Mouse (Mus musculus) heart, adult 9 months (tissue): ENCODE data around the gene Ces2a.

Experiments used
- DNase-seq, 2 experiments: peaks; one replicate each; pipeline ENCODE4 v3.0.0; 2022; ENCODE audit warnings: low spot score in 2 of 2

The Ces2a gene

DNA sequence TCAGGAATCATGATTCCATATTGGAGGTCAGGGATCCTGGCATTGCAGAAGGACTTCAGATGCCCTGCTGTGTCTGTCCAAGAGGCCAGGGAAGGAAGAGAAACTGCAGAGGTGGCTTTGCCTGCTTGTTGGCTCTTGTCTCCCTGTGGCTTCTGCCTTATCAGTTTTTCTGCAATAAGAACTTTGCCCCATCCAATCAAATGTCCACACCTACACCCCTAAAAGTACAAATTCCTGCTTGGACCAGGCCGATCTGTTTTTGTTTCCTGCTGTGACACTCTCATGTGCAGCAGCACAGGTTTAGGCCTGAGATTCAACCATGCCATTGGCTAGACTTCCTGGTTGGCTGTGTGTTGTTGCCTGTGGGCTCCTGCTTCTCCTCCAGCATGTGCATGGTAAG lies at the start of gene Ces2a:
Ces2a (plus strand) TSS at position 251 of the 400 bp plus-strand sequence.
- no peak for DNase-seq

- no peak for DNase-seq
These were observed 45.4 kb upstream of the Ces2a start for GRCm38 (mm10) chr8:104688433-104688832.

- DNase-seq = no peak
These were observed 35.2 kb upstream of the Ces2a start for GRCm38 (mm10) chr8:104698556-104698955.

GRCm38 (mm10) chr8:104701900-104702299 lies 31.9 kb upstream of the Ces2a start:
- no peak for DNase-seq

DNA sequence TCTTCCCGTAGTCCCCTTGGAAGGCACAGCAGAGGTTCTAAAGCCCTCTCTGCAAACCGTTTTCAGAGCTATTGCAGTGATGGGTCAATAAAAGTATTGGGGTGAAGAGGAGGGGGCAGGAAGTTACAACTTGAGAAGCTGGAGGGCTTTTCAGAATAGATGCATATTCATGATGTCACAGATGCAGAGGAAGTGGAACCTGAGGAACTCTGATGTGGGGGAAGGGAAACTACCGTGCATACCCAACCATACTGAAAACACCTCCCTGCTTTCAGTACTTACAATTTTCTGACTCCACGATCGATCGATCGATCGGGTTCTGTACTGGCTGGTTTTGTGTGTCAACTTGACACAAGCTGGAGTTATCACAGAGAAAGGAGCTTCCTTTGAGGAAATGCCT lies 12.6 kb upstream of the Ces2a start:
- DNase-seq = no peak

- no peak for DNase-seq
These were observed 2.4 kb upstream of the Ces2a start for GRCm38 (mm10) chr8:104731451-104731850.

DNA sequence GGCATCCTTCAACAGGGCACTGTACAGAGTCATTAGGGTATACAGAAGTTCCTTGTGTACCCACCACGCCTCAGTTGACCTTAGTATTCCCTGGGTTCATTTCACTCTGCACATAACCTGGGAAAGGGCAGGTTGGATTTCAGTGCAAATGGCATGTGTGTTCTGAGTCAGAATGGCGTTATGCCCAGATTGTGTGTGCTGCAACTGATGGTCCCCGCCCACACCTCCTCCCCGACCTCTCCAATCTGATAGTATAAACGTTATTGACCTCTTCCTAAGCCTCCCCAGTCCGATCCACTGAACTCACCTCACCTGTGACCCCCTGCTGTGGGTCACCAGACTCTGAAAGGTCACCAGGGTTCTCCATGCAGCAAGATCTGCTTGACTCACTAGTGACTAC lies 1.8 kb upstream of the Ces2a start:
- DNase-seq = no peak

- no peak for DNase-seq
These were observed 8.2 kb downstream of the Ces2a start for GRCm38 (mm10) chr8:104742039-104742438.

- DNase-seq = no peak
These were observed 9.6 kb downstream of the Ces2a start for GRCm38 (mm10) chr8:104743410-104743809.

DNA sequence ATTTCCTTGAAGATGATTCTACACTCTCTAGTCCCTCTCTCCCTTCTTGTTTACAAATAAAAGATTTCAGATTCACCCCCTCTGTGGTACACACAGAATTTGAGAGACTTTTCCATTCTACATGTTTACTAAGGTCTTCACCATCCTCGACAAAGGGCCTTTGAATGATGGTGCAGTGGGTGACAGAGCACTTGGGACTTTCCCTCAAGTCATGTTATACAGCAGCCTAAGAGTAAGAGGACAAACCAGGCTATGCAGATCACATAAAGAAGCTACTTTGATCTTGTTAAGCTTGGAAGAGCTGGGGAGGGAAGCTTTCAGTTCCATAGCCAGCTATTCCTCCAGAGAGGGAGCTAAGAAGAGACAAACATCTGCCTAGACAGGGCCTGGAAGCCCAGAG lies 19.0 kb downstream of the Ces2a start:
- no peak for DNase-seq

- no peak for DNase-seq
These were observed 23.8 kb downstream of the Ces2a start for GRCm38 (mm10) chr8:104757621-104758020.

- no peak for DNase-seq
These were observed 24.4 kb downstream of the Ces2a start for GRCm38 (mm10) chr8:104758209-104758608.

DNA sequence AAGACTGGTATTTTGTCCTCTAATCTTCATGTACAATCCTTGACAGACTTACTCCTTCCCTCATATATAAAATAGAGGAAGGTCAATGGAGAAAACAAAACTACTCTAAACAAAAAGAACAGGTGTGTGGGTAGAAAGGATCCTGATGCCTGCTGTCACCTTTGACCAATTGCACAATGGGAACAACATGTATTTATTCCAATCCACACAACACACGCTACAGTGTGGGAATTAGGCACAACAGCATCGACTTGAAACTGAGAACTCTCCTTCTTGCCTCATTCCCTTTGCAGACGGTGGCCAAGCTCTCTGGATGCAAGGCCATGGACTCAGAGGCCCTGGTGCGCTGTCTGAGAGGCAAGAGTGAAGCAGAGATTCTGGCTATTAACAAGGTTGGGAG lies 27.3 kb downstream of the Ces2a start:
- no peak for DNase-seq

DNA sequence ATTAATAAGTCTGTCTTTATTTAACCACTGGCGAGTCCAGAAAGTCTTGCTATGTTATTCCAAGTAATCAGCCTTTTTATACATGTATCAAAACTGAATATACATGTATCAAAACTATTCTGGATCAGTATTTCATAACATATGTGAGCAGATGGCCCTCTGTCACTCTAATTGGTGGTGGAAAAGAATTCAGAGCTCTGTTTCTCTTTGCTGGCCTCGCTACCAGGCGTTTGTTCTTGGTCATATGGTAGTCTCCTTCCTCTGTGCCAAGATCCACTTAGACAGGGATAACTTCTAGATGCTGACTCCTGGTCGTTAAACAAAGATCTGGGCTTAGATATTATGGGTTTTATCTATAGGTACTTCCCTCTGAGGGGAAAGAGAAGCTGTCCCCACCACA lies 32.7 kb downstream of the Ces2a start:
- no peak for DNase-seq

- DNase-seq = no peak
These were observed 36.6 kb downstream of the Ces2a start for GRCm38 (mm10) chr8:104770365-104770764.

- DNase-seq = no peak
These were observed 53.2 kb downstream of the Ces2a start for GRCm38 (mm10) chr8:104787049-104787448.

DNA sequence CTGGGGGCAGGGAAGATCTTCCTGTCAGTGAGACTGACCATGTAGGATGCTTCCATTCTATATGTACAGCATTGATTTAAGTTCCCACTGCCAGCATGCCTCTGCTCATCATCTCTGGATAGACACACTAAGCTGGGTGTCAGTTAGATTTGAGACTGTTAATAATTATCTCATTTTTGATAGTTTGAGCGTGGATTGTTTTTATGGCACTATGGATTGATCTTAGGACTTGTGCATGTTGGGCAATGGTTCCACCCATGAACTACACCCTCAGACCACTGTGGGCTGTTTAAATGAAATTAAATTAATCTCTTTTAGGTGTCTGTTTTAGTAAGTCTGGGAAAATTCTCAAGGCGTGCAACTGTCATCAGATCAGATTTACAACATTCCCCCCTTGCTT lies 55.1 kb downstream of the Ces2a start:
- no peak for DNase-seq

DNA sequence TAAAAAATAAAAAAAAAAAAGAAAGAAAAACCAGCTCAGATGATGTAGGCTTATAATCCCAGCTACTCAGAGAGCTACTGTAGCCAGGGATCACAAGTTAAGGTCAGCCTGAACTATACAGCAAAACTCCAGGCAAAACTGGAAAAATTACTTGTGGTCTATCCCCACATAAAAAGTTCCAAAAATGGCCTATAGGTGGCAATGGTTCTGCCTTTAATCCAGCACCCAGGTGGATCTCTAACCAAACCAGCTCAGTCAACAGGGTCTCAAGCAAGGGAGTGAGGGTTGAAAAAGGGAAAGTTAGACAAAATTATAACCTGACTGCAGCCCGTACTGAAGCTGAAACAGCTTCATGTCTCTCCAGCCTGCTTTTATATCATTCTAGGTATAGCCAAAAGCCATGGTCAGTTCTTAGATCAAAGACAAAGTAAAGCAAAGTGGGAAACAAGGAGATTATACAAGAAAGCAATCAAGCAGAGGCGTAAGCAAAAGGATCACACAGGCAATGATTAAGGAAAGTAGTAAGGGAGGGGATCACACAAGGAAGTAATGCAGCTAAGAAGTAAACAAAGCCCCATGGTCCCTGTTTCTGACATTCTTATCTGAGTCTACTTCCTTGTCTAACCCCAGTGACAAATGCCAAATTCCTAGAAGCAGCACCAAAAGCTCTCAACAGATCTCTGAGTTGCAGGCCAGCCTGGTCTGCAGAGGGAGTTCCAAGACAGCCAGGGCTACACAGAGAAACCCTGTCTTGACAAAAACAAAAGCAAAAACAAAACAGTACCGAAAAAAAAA lies 56.3 kb downstream of the Ces2a start:
- peak; percentile 8 to 13 for DNase-seq
